Comparison of ENCODE assay signal across 10 mouse cellular contexts in the genomic region with DNA sequence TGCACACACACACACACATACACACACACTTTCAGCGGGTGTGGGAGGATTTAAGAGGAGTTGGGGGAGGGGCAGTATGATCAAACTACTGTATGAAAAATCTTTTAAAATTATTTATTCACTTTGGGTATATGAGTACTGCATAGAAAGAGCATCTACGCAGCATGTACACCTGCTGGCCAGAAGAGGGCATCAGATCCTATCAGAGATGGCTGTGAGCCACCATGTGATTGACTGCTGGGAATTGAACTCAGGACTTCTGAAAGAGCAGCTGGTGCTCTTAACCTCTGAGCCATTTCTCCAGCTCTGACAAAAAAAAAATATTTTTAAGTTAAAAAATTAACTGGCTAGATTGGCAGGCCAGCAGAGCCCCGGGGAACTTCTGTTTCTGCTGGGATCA. TPM values are rescaled to one million over a fixed set of nuclear protein-coding genes. Genes with fewer than 3 reads are reported as not detected.
DNase-seq lines count a peak whose midpoint lies in the region; ATAC-seq and TF ChIP-seq lines count a peak whose summit lies in the region.
"Had no signal": no experiment of that assay in that cellular context is flagged by ENCODE, and none has a peak within 500 bp of the region (broad histone marks: within the 10 kb centered on the region; RNA-seq: fewer than 3 reads in every experiment).

No protein-coding gene starts in this region.

- no peak overlapping the region for H3K4me3 ChIP-seq in hindbrain, postnatal 0 days (ENCODE audit: low read length)
- no peak overlapping the region for H3K4me3 ChIP-seq in hindbrain, embryonic 14.5 days (replicated peaks; ENCODE audit: low read length)
- no peak overlapping the region for H3K4me3 ChIP-seq in lung, embryonic 14.5 days (ENCODE audit: low read depth, low read length)
- no peak overlapping the region for H3K4me3 ChIP-seq in limb, embryonic 10.5 days

- no peaks in the 10 kb centered on the region for H3K27me3 ChIP-seq in hindbrain, postnatal 0 days (ENCODE audit: insufficient read depth, low read length)
- no peaks in the 10 kb centered on the region for H3K27me3 ChIP-seq in hindbrain, embryonic 14.5 days (ENCODE audit: control insufficient read depth, insufficient read depth, low read length)
- peaks cover 17% of the 10 kb centered on the region for H3K27me3 ChIP-seq in lung, embryonic 14.5 days (ENCODE audit: insufficient read depth, low read length)
- peaks cover 40% of the 10 kb centered on the region for H3K27me3 ChIP-seq in limb, embryonic 10.5 days (ENCODE audit: low read depth, poor library complexity, severe bottlenecking)

- no peak overlapping the region for H3K9ac ChIP-seq in hindbrain, postnatal 0 days (replicated peaks; ENCODE audit: low read length)
- no peak overlapping the region for H3K9ac ChIP-seq in hindbrain, embryonic 14.5 days
- H3K9ac ChIP-seq in lung, embryonic 14.5 days: no peak overlapping the region

- DNase-seq in hindbrain, postnatal 0 days (ENCODE audit: low spot score): peak; percentile 57
- no peak for DNase-seq in hindbrain, embryonic 14.5 days (ENCODE audit: low spot score)
- DNase-seq in CD4-positive helper T cell, adult 2 months (ENCODE audit: low read depth, low spot score): peak; percentile 27
- peak; percentile 80 for DNase-seq in adipocyte (ENCODE audit: low spot score)
- DNase-seq in lung, embryonic 14.5 days: peak; percentile 66
- DNase-seq in limb, embryonic 10.5 days (ENCODE audit: low spot score): no peak
- DNase-seq in left cerebral cortex, postnatal 4 days: no peak
- DNase-seq in layer of hippocampus, adult 11-12 months (ENCODE audit: low spot score): no peak

- no peaks in the 10 kb centered on the region for H3K9me3 ChIP-seq in hindbrain, postnatal 0 days (ENCODE audit: low read length)
- no peaks in the 10 kb centered on the region for H3K9me3 ChIP-seq in hindbrain, embryonic 14.5 days (ENCODE audit: control insufficient read depth, low read length)
- H3K9me3 ChIP-seq in lung, embryonic 14.5 days (ENCODE audit: low read depth, low read length): no peaks in the 10 kb centered on the region
- no peaks in the 10 kb centered on the region for H3K9me3 ChIP-seq in limb, embryonic 10.5 days (replicated peaks)

- no peak for ATAC-seq in hindbrain, postnatal 0 days
- no peak for ATAC-seq in hindbrain, embryonic 14.5 days (ENCODE audit: low FRiP score)
- no peak for ATAC-seq in lung, embryonic 14.5 days (ENCODE audit: insufficient read depth)

- WGBS in hindbrain, postnatal 0 days: 56% methylated on average over 3 of the region's 3 CpGs
- 61% methylated on average over 3 of the region's 3 CpGs for WGBS in hindbrain, embryonic 14.5 days
- 48% methylated on average over 3 of the region's 3 CpGs for WGBS in lung, embryonic 14.5 days
- WGBS in limb, embryonic 10.5 days: 52% methylated on average over 3 of the region's 3 CpGs

- no peaks in the 10 kb centered on the region for H3K36me3 ChIP-seq in hindbrain, postnatal 0 days (ENCODE audit: insufficient read depth, low read length)
- H3K36me3 ChIP-seq in hindbrain, embryonic 14.5 days (replicated peaks; ENCODE audit: control insufficient read depth, insufficient read depth): no peaks in the 10 kb centered on the region
- H3K36me3 ChIP-seq in lung, embryonic 14.5 days (ENCODE audit: insufficient read depth): no peaks in the 10 kb centered on the region
- no peaks in the 10 kb centered on the region for H3K36me3 ChIP-seq in limb, embryonic 10.5 days

- H3K4me1 ChIP-seq in hindbrain, postnatal 0 days (ENCODE audit: insufficient read depth, low read length): no peaks in the 10 kb centered on the region
- peaks cover 4% of the 10 kb centered on the region; the same call in 1 of the 2 replicates for H3K4me1 ChIP-seq in hindbrain, embryonic 14.5 days (replicated peaks; ENCODE audit: control insufficient read depth, insufficient read depth, low read length)
- peaks cover 4% of the 10 kb centered on the region; the same call in 1 of the 2 replicates for H3K4me1 ChIP-seq in lung, embryonic 14.5 days (ENCODE audit: insufficient read depth)
- H3K4me1 ChIP-seq in limb, embryonic 10.5 days: peaks cover 16% of the 10 kb centered on the region

- H3K4me2 ChIP-seq in hindbrain, postnatal 0 days (ENCODE audit: low read depth, low read length): no peak overlapping the region
- H3K4me2 ChIP-seq in hindbrain, embryonic 14.5 days (replicated peaks): no peak overlapping the region
- no peak overlapping the region for H3K4me2 ChIP-seq in lung, embryonic 14.5 days

- intact Hi-C loops in left cerebral cortex, postnatal 4 days (cut with DNase I): no loop called here

- H3K27ac ChIP-seq in hindbrain, postnatal 0 days: no peak overlapping the region
- no peak overlapping the region for H3K27ac ChIP-seq in hindbrain, embryonic 14.5 days
- no peak overlapping the region for H3K27ac ChIP-seq in lung, embryonic 14.5 days (ENCODE audit: low read depth)
- H3K27ac ChIP-seq in limb, embryonic 10.5 days: no peak overlapping the region

- peak; percentile 68 for TF ChIP-seq CTCF in hindbrain, postnatal 0 days (IDR thresholded peaks at IDR 0.05; ENCODE audit: low read depth)
- peak; percentile 66 for TF ChIP-seq CTCF in lung, embryonic 14.5 days (IDR thresholded peaks at IDR 0.05; ENCODE audit: low read depth)

RNA-seq across cellular contexts. Expression of gene Neurl1a, which starts 4.1 kb away (rescaled TPM):
- total RNA-seq in hindbrain, postnatal 0 days (2014; rRNA removed): 95.4 and 114 TPM in 2 replicates
- 16.2 and 16.9 TPM in 2 replicates for polyA plus RNA-seq in hindbrain, postnatal 0 days (2015; fragmentation: Nextera tagmentation; extraction: Ambion mirVana)
- 15.1 and 16.2 TPM in 2 replicates for polyA plus RNA-seq in hindbrain, embryonic 14.5 days (2014; fragmentation: Nextera tagmentation; extraction: Ambion mirVana)
- 7.6 and 8.0 TPM in 2 replicates for polyA plus RNA-seq in lung, embryonic 14.5 days (2014; fragmentation: Nextera tagmentation; extraction: Ambion mirVana)
- 5.7 and 7.7 TPM in 2 replicates for polyA plus RNA-seq in limb, embryonic 10.5 days (2016; fragmentation: Nextera tagmentation; extraction: Ambion mirVana)
- total RNA-seq in left cerebral cortex, postnatal 4 days (2021): 10 to 100 TPM; 42.6 to 54.8 TPM

RNA-seq across cellular contexts. Expression of gene Calhm3, which starts 17.0 kb away (rescaled TPM):
- total RNA-seq in hindbrain, postnatal 0 days (2014; rRNA removed): not detected in 2 replicates
- not detected in 2 replicates for polyA plus RNA-seq in hindbrain, postnatal 0 days (2015; fragmentation: Nextera tagmentation; extraction: Ambion mirVana)
- not detected in 2 replicates for polyA plus RNA-seq in hindbrain, embryonic 14.5 days (2014; fragmentation: Nextera tagmentation; extraction: Ambion mirVana)
- polyA plus RNA-seq in lung, embryonic 14.5 days (2014; fragmentation: Nextera tagmentation; extraction: Ambion mirVana): not detected in 2 replicates
- not detected in 2 replicates for polyA plus RNA-seq in limb, embryonic 10.5 days (2016; fragmentation: Nextera tagmentation; extraction: Ambion mirVana)
- not detected for total RNA-seq in left cerebral cortex, postnatal 4 days (2021)
- polyA plus RNA-seq: intestine, embryonic 14.5 days; stomach, embryonic 14.5 days had no signal

RNA-seq across cellular contexts. Expression of gene Calhm1, which starts 30.5 kb away (rescaled TPM):
- total RNA-seq in hindbrain, postnatal 0 days (2014; rRNA removed): not detected in 2 replicates
- polyA plus RNA-seq in hindbrain, postnatal 0 days (2015; fragmentation: Nextera tagmentation; extraction: Ambion mirVana): not detected in 2 replicates
- not detected in 2 replicates for polyA plus RNA-seq in hindbrain, embryonic 14.5 days (2014; fragmentation: Nextera tagmentation; extraction: Ambion mirVana)
- not detected in 2 replicates for polyA plus RNA-seq in lung, embryonic 14.5 days (2014; fragmentation: Nextera tagmentation; extraction: Ambion mirVana)
- not detected in 2 replicates for polyA plus RNA-seq in limb, embryonic 10.5 days (2016; fragmentation: Nextera tagmentation; extraction: Ambion mirVana)
- not detected for total RNA-seq in left cerebral cortex, postnatal 4 days (2021)
- polyA plus RNA-seq: intestine, embryonic 14.5 days; stomach, embryonic 14.5 days had no signal

RNA-seq across cellular contexts. Expression of gene Calhm2, which starts 36.4 kb away (rescaled TPM):
- 0.86 and 3.1 TPM in 2 replicates for total RNA-seq in hindbrain, postnatal 0 days (2014; rRNA removed)
- 0.85 and 1.0 TPM in 2 replicates for polyA plus RNA-seq in hindbrain, postnatal 0 days (2015; fragmentation: Nextera tagmentation; extraction: Ambion mirVana)
- 0.30 and 0.44 TPM in 2 replicates for polyA plus RNA-seq in hindbrain, embryonic 14.5 days (2014; fragmentation: Nextera tagmentation; extraction: Ambion mirVana)
- 2.4 and 2.6 TPM in 2 replicates for polyA plus RNA-seq in lung, embryonic 14.5 days (2014; fragmentation: Nextera tagmentation; extraction: Ambion mirVana)
- polyA plus RNA-seq in limb, embryonic 10.5 days (2016; fragmentation: Nextera tagmentation; extraction: Ambion mirVana): 2.8 and 3.7 TPM in 2 replicates
- total RNA-seq in left cerebral cortex, postnatal 4 days (2021): 1 to 10 TPM; 1.2 to 2.2 TPM

Comparison
In these comparisons a context has a peak if more than half of its experiments do, and no peak if none do; other contexts are left out.
1. DNase-seq: peak in hindbrain, postnatal 0 days (single experiment), CD4-positive helper T cell, adult 2 months (single experiment), adipocyte (single experiment) and lung, embryonic 14.5 days (single experiment); none in hindbrain, embryonic 14.5 days (single experiment), limb, embryonic 10.5 days (single experiment), left cerebral cortex, postnatal 4 days (single experiment) and layer of hippocampus, adult 11-12 months (single experiment).